Mouse (Mus musculus): ENCODE results near the gene Gipc2.

Gene Gipc2

GRCm38 (mm10) chr3:152166099-152166423 is at the start of gene Gipc2:
Gene Gipc2 (minus strand): TSS chr3:152166230.
- DNase-seq = no peak

- DNase-seq = no peak
Measured at GRCm38 (mm10) chr3:152213416-152213815, 47.4 kb upstream of the Gipc2 start.

GRCm38 (mm10) chr3:152211731-152212279 is 45.8 kb upstream of the Gipc2 start:
- peak; percentile 85 for DNase-seq

- DNase-seq = peak; percentile 98
Measured at GRCm38 (mm10) chr3:152210728-152211391, 44.8 kb upstream of the Gipc2 start.

- DNase-seq = peak; percentile 100
Measured at GRCm38 (mm10) chr3:152209967-152210634, 44.1 kb upstream of the Gipc2 start, which contains the start of the genes Dnajb4 and Fubp1. Gene Dnajb4 (minus strand): TSS chr3:152210302. Gene Fubp1 (plus strand): TSS chr3:152210422.

- peak; percentile 14 for DNase-seq
Measured at GRCm38 (mm10) chr3:152209177-152209966, 43.3 kb upstream of the Gipc2 start.

GRCm38 (mm10) chr3:152208096-152208885 is 42.3 kb upstream of the Gipc2 start:
- DNase-seq = peak; percentile 83

GRCm38 (mm10) chr3:152207156-152207555 is 41.1 kb upstream of the Gipc2 start:
- DNase-seq = peak; percentile 61

GRCm38 (mm10) chr3:152204577-152204976 is 38.5 kb upstream of the Gipc2 start:
- peak; percentile 48 for DNase-seq

- DNase-seq = peak; percentile 25
Measured at GRCm38 (mm10) chr3:152203996-152204395, 38.0 kb upstream of the Gipc2 start.

- peak; percentile 10 for DNase-seq
Measured at GRCm38 (mm10) chr3:152203411-152203810, 37.4 kb upstream of the Gipc2 start.

- no peak for DNase-seq
Measured at GRCm38 (mm10) chr3:152202942-152203341, 36.9 kb upstream of the Gipc2 start.

- DNase-seq = peak; percentile 42
Measured at GRCm38 (mm10) chr3:152201651-152202050, 35.6 kb upstream of the Gipc2 start.

- peak; percentile 61 for DNase-seq
Measured at GRCm38 (mm10) chr3:152201181-152201580, 35.2 kb upstream of the Gipc2 start.

GRCm38 (mm10) chr3:152199125-152199524 is 33.1 kb upstream of the Gipc2 start:
- DNase-seq = peak; percentile 66

GRCm38 (mm10) chr3:152197246-152197645 is 31.2 kb upstream of the Gipc2 start:
- peak; percentile 74 for DNase-seq

- DNase-seq = peak; percentile 99
Measured at GRCm38 (mm10) chr3:152193635-152194097, 27.6 kb upstream of the Gipc2 start.

GRCm38 (mm10) chr3:152193177-152193576 is 27.1 kb upstream of the Gipc2 start:
- DNase-seq = no peak

GRCm38 (mm10) chr3:152192238-152192931 is 26.4 kb upstream of the Gipc2 start:
- peak; percentile 64 for DNase-seq

- peak; percentile 96 for DNase-seq
Measured at GRCm38 (mm10) chr3:152191791-152192237, 25.8 kb upstream of the Gipc2 start.

- DNase-seq = peak; percentile 86
Measured at GRCm38 (mm10) chr3:152190679-152191477, 24.8 kb upstream of the Gipc2 start.

All from heart, adult 11 months (tissue).